Mouse (Mus musculus) midbrain, embryonic 11.5 days (tissue): ENCODE measurements at regions not wholly inside any gene's neighbourhood (a gene's known extent, or its start where the extent isn't known, plus 50 kb on each side); places are given as distances from the start of the nearest gene placed in this dataset.
"Not testable (repeated sequence)": the region's sequence is repeated elsewhere in the genome, so short reads cannot be mapped to it uniquely, and the experiment has no call there.

Experiments
- ATAC-seq: fragments of 200-750 bp; cut with Nextera tagmentation; 2 replicates; pipeline ENCODE4 v1.8.0; 2017; ENCODE audit warnings: moderate TSS enrichment, moderate library complexity; ENCODE audit not compliant: low FRiP score
- DNase-seq: peaks from one replicate; pipeline ENCODE4 v3.0.0; 2015; ENCODE audit warnings: low spot score; ENCODE audit errors: missing footprints
- H3K27ac ChIP-seq: fragments of 300-500 bp; sonication (generic); 2 replicates; pipeline ENCODE4 v1.5.1; 2014; ENCODE audit warnings: low read depth, low read length
- H3K27me3 ChIP-seq: fragments of 300-500 bp; sonication (generic); 2 replicates; pipeline ENCODE4 v1.6.1; 2014; ENCODE audit warnings: mild to moderate bottlenecking, low read length, moderate library complexity, mixed read lengths; ENCODE audit not compliant: control insufficient read depth, insufficient read depth
- H3K36me3 ChIP-seq: fragments of 300-500 bp; sonication (generic); 2 replicates; pipeline ENCODE4 v1.6.1; 2014; ENCODE audit warnings: mild to moderate bottlenecking, low read length, moderate library complexity, mixed read lengths; ENCODE audit not compliant: control insufficient read depth, insufficient read depth
- H3K4me1 ChIP-seq: fragments of 300-500 bp; sonication (generic); 2 replicates; pipeline ENCODE4 v1.6.1; 2014; ENCODE audit warnings: low read length; ENCODE audit not compliant: control insufficient read depth, insufficient read depth
- H3K4me2 ChIP-seq: fragments of 300-500 bp; sonication (generic); 2 replicates; pipeline ENCODE4 v1.6.1; 2014; ENCODE audit warnings: mild to moderate bottlenecking, moderate library complexity
- H3K4me3 ChIP-seq: fragments of 300-500 bp; sonication (generic); 2 replicates; pipeline ENCODE4 v1.5.1; 2014; ENCODE audit warnings: low read depth, low read length
- H3K9ac ChIP-seq: fragments of 300-500 bp; sonication (generic); 2 replicates; pipeline ENCODE4 v1.6.1; 2014; ENCODE audit warnings: low read length
- H3K9me3 ChIP-seq: fragments of 300-500 bp; sonication (generic); 2 replicates; pipeline ENCODE4 v1.6.1; 2016; ENCODE audit warnings: low read length; ENCODE audit not compliant: control insufficient read depth
- WGBS: fragments of 180-500 bp; shearing (Covaris S2); extraction: QIAGEN DNeasy Blood & Tissue Kit; methylation state at CpG from one replicate; pipeline ENCODE4 v1.1.7; 2014; 5-methylcytosine and 5-hydroxymethylcytosine counted together

GRCm38 (mm10) chr15:5847413-5848100, 452.0 kb upstream of the Dab2 start:
- no peak overlapping the region for H3K4me3 ChIP-seq
- WGBS, result 59% methylated on average over 3 of the region's 3 CpGs
- no peaks in the 10 kb centered on the region for H3K9me3 ChIP-seq
- peak; percentile 69 for ATAC-seq
- no peak overlapping the region for H3K27ac ChIP-seq
- H3K27me3 ChIP-seq, result no peaks in the 10 kb centered on the region
- H3K4me1 ChIP-seq, result no peaks in the 10 kb centered on the region
- H3K4me2 ChIP-seq, result no peak overlapping the region
- no peak overlapping the region for H3K9ac ChIP-seq
- DNase-seq, result peak; percentile 88
- no peaks in the 10 kb centered on the region for H3K36me3 ChIP-seq

- DNase-seq (no peak), ATAC-seq (no peak)
- H3K27me3 ChIP-seq, result no peaks in the 10 kb centered on the region
- no peak overlapping the region for H3K4me3 ChIP-seq
- no peak overlapping the region for H3K27ac ChIP-seq
- no peaks in the 10 kb centered on the region for H3K4me1 ChIP-seq
- WGBS, result 69% methylated on average over 3 of the region's 3 CpGs
- no peak overlapping the region for H3K9ac ChIP-seq
- H3K4me2 ChIP-seq, result no peak overlapping the region
- no peaks in the 10 kb centered on the region for H3K36me3 ChIP-seq
- H3K9me3 ChIP-seq, result no peaks in the 10 kb centered on the region
Observed at GRCm38 (mm10) chr15:5852523-5852922, 447.1 kb upstream of the Dab2 start.

- ATAC-seq (no peak), DNase-seq (no peak)
- Histone ChIP-seq H3K36me3 (no peaks in the 10 kb centered on the region), H3K27ac (no peak overlapping the region), H3K4me1 (no peaks in the 10 kb centered on the region), H3K4me3 (no peak overlapping the region), H3K4me2 (no peak overlapping the region), H3K9ac (no peak overlapping the region), H3K27me3 (no peaks in the 10 kb centered on the region), H3K9me3 (no peaks in the 10 kb centered on the region)
- WGBS, result 86% methylated on average over 12 of the region's 12 CpGs
Observed at GRCm38 (mm10) chr15:5869289-5869688, 430.3 kb upstream of the Dab2 start.

GRCm38 (mm10) chr15:5869866-5870265, 429.7 kb upstream of the Dab2 start:
- H3K4me2 ChIP-seq, result no peak overlapping the region
- H3K27ac ChIP-seq, result no peak overlapping the region
- no peak for ATAC-seq
- no peak for DNase-seq
- 78% methylated on average over 2 of the region's 2 CpGs for WGBS
- no peaks in the 10 kb centered on the region for H3K27me3 ChIP-seq
- no peaks in the 10 kb centered on the region for H3K9me3 ChIP-seq
- H3K36me3 ChIP-seq, result no peaks in the 10 kb centered on the region
- no peaks in the 10 kb centered on the region for H3K4me1 ChIP-seq
- no peak overlapping the region for H3K9ac ChIP-seq
- H3K4me3 ChIP-seq, result no peak overlapping the region

GRCm38 (mm10) chr15:5872042-5872441, 427.5 kb upstream of the Dab2 start:
- no peak for DNase-seq
- H3K27me3 ChIP-seq, result no peaks in the 10 kb centered on the region
- no peaks in the 10 kb centered on the region for H3K4me1 ChIP-seq
- H3K4me2 ChIP-seq, result no peak overlapping the region
- H3K4me3 ChIP-seq, result no peak overlapping the region
- no peaks in the 10 kb centered on the region for H3K36me3 ChIP-seq
- H3K27ac ChIP-seq, result no peak overlapping the region
- no peaks in the 10 kb centered on the region for H3K9me3 ChIP-seq
- ATAC-seq, result no peak
- no peak overlapping the region for H3K9ac ChIP-seq
- WGBS, result 81% methylated on average over 3 of the region's 3 CpGs

- Histone ChIP-seq H3K4me2 (no peak overlapping the region), H3K27ac (no peak overlapping the region), H3K9me3 (no peaks in the 10 kb centered on the region), H3K9ac (no peak overlapping the region), H3K27me3 (no peaks in the 10 kb centered on the region), H3K4me3 (no peak overlapping the region), H3K4me1 (no peaks in the 10 kb centered on the region), H3K36me3 (no peaks in the 10 kb centered on the region)
- ATAC-seq (no peak), DNase-seq (no peak)
- WGBS, result 91% methylated on average over 5 of the region's 5 CpGs
Observed at GRCm38 (mm10) chr15:5877749-5878148, 421.8 kb upstream of the Dab2 start.

GRCm38 (mm10) chr15:5891188-5891587, 408.4 kb upstream of the Dab2 start:
- H3K4me3 ChIP-seq, result no peak overlapping the region
- WGBS, result 92% methylated on average over 3 of the region's 3 CpGs
- ATAC-seq (no peak), DNase-seq (no peak)
- no peaks in the 10 kb centered on the region for H3K4me1 ChIP-seq
- no peaks in the 10 kb centered on the region for H3K27me3 ChIP-seq
- H3K36me3 ChIP-seq, result no peaks in the 10 kb centered on the region
- H3K4me2 ChIP-seq, result no peak overlapping the region
- no peak overlapping the region for H3K27ac ChIP-seq
- H3K9ac ChIP-seq, result no peak overlapping the region
- H3K9me3 ChIP-seq, result no peaks in the 10 kb centered on the region

- Histone ChIP-seq H3K27me3 (no peaks in the 10 kb centered on the region), H3K9ac (no peak overlapping the region), H3K4me2 (no peak overlapping the region), H3K4me1 (no peaks in the 10 kb centered on the region), H3K36me3 (no peaks in the 10 kb centered on the region), H3K27ac (no peak overlapping the region), H3K4me3 (no peak overlapping the region), H3K9me3 (no peaks in the 10 kb centered on the region)
- ATAC-seq (no peak), DNase-seq (no peak)
- 87% methylated on average over 3 of the region's 3 CpGs for WGBS
Observed at GRCm38 (mm10) chr15:5892034-5892433, 407.6 kb upstream of the Dab2 start.

GRCm38 (mm10) chr15:5895688-5896470, 403.7 kb upstream of the Dab2 start:
- not testable (repeated sequence) for H3K4me1 ChIP-seq, H3K4me2 ChIP-seq, DNase-seq, H3K27ac ChIP-seq, H3K9ac ChIP-seq, H3K9me3 ChIP-seq, H3K27me3 ChIP-seq, ATAC-seq, H3K4me3 ChIP-seq, H3K36me3 ChIP-seq
- WGBS, result 88% methylated on average over 5 of the region's 5 CpGs
